Mouse (Mus musculus): ENCODE data around the gene Hcfc2. TPM values are rescaled to one million over a fixed set of nuclear protein-coding genes. Genes with fewer than 3 reads are reported as not detected.

Gene Hcfc2
- polyA plus RNA-seq, 1 experiment from 2014 or later: 49.0 TPM

GRCm38 (mm10) chr10:82780322-82780721, 84.4 kb downstream of the Hcfc2 start:
- no peak overlapping the region for H3K27ac ChIP-seq
- no peak overlapping the region for H3K4me2 ChIP-seq (replicated peaks)
- H3K9me3 ChIP-seq (replicated peaks): no peaks in the 10 kb centered on the region
- no peak overlapping the region for H3K9ac ChIP-seq
- H3K4me3 ChIP-seq: no peak overlapping the region
- no peaks in the 10 kb centered on the region for H3K36me3 ChIP-seq
- ATAC-seq (ENCODE audit: low FRiP score): no peak
- no peaks in the 10 kb centered on the region for H3K4me1 ChIP-seq
- no peaks in the 10 kb centered on the region for H3K27me3 ChIP-seq
- WGBS: 91% methylated on average over 3 of the region's 3 CpGs

GRCm38 (mm10) chr10:82780816-82781215, 84.9 kb downstream of the Hcfc2 start:
- Histone ChIP-seq H3K4me1 (no peaks in the 10 kb centered on the region), H3K36me3 (no peaks in the 10 kb centered on the region), H3K9ac (no peak overlapping the region), H3K4me3 (no peak overlapping the region), H3K27ac (no peak overlapping the region), H3K27me3 (no peaks in the 10 kb centered on the region), H3K4me2 (replicated peaks) (no peak overlapping the region), H3K9me3 (replicated peaks) (no peaks in the 10 kb centered on the region)
- ATAC-seq (ENCODE audit: low FRiP score): no peak

GRCm38 (mm10) chr10:82782472-82782871, 86.5 kb downstream of the Hcfc2 start:
- H3K27me3 ChIP-seq: no peaks in the 10 kb centered on the region
- no peaks in the 10 kb centered on the region for H3K4me1 ChIP-seq
- 41% methylated on average over 2 of the region's 2 CpGs for WGBS
- no peak overlapping the region for H3K4me3 ChIP-seq
- no peak for ATAC-seq (ENCODE audit: low FRiP score)
- no peaks in the 10 kb centered on the region for H3K9me3 ChIP-seq (replicated peaks)
- no peak overlapping the region for H3K9ac ChIP-seq
- no peaks in the 10 kb centered on the region for H3K36me3 ChIP-seq
- H3K27ac ChIP-seq: no peak overlapping the region
- H3K4me2 ChIP-seq (replicated peaks): no peak overlapping the region

- no peak overlapping the region for H3K27ac ChIP-seq
- ATAC-seq (ENCODE audit: low FRiP score): no peak
These were observed 93.2 kb downstream of the Hcfc2 start for GRCm38 (mm10) chr10:82789181-82789580.

GRCm38 (mm10) chr10:82790504-82790903, 94.5 kb downstream of the Hcfc2 start:
- no peak overlapping the region for H3K4me2 ChIP-seq (replicated peaks)
- no peak overlapping the region for H3K4me3 ChIP-seq
- 0 out of 2 replicates have a peak, but pooled peaks cover 4% of the 10 kb centered on the region for H3K9me3 ChIP-seq (replicated peaks)
- no peak overlapping the region for H3K27ac ChIP-seq
- H3K27me3 ChIP-seq: no peaks in the 10 kb centered on the region
- no peaks in the 10 kb centered on the region for H3K36me3 ChIP-seq
- no peak overlapping the region for H3K9ac ChIP-seq
- peaks cover 5% of the 10 kb centered on the region; the same call in 1 of the 2 replicates for H3K4me1 ChIP-seq
- 95% methylated on average over 5 of the region's 5 CpGs for WGBS
- ATAC-seq (ENCODE audit: low FRiP score): no peak

More at GRCm38 (mm10) chr10:82789181-82789580, 93.2 kb downstream of the Hcfc2 start:
- Histone ChIP-seq H3K4me2 (replicated peaks) (no peak overlapping the region), H3K9me3 (replicated peaks) (0 out of 2 replicates have a peak, but pooled peaks cover 4% of the 10 kb centered on the region), H3K36me3 (no peaks in the 10 kb centered on the region), H3K4me3 (no peak overlapping the region), H3K9ac (no peak overlapping the region), H3K4me1 (no peaks in the 10 kb centered on the region), H3K27me3 (no peaks in the 10 kb centered on the region)

GRCm38 (mm10) chr10:82791713-82792112, 95.8 kb downstream of the Hcfc2 start:
- Histone ChIP-seq H3K9ac (no peak overlapping the region), H3K9me3 (replicated peaks) (0 out of 2 replicates have a peak, but pooled peaks cover 4% of the 10 kb centered on the region), H3K36me3 (no peaks in the 10 kb centered on the region), H3K4me2 (replicated peaks) (no peak overlapping the region), H3K4me1 (peaks cover 9% of the 10 kb centered on the region; the same call in 1 of the 2 replicates), H3K27ac (no peak overlapping the region), H3K4me3 (no peak overlapping the region), H3K27me3 (no peaks in the 10 kb centered on the region)
- ATAC-seq (ENCODE audit: low FRiP score): no peak
- 94% methylated on average over 3 of the region's 3 CpGs for WGBS

Other genes starting within 250 kb of the Hcfc2 start
- gene Gm1553, start 203.5 kb upstream of the Hcfc2 start, polyA plus RNA-seq (2016; fragmentation: Nextera tagmentation; extraction: Ambion mirVana): not detected in 2 replicates
- gene 1190007I07Rik, start 72.9 kb upstream of the Hcfc2 start, polyA plus RNA-seq (2016; fragmentation: Nextera tagmentation; extraction: Ambion mirVana): 31.0 and 31.2 TPM in 2 replicates
- 247 and 255 TPM in 2 replicates for gene Tdg, start 66.3 kb upstream of the Hcfc2 start, polyA plus RNA-seq (2016; fragmentation: Nextera tagmentation; extraction: Ambion mirVana)
- gene Glt8d2, start 5.5 kb upstream of the Hcfc2 start, polyA plus RNA-seq (2016; fragmentation: Nextera tagmentation; extraction: Ambion mirVana): 6.1 and 7.6 TPM in 2 replicates
- gene Nfyb, start 68.0 kb downstream of the Hcfc2 start, polyA plus RNA-seq (2016; fragmentation: Nextera tagmentation; extraction: Ambion mirVana): 54.9 and 59.2 TPM in 2 replicates
- 155 TPM in 2 replicates for gene Txnrd1, start 137.8 kb downstream of the Hcfc2 start, polyA plus RNA-seq (2016; fragmentation: Nextera tagmentation; extraction: Ambion mirVana)
- gene Eid3, start 170.5 kb downstream of the Hcfc2 start, polyA plus RNA-seq (2016; fragmentation: Nextera tagmentation; extraction: Ambion mirVana): 0.53 and 0.59 TPM in 2 replicates